Mouse (Mus musculus): ENCODE measurements around the gene Nlrc5.
"Not testable (repeated sequence)": the region's sequence is repeated elsewhere in the genome, so short reads cannot be mapped to it uniquely, and the experiment has no call there.

The Nlrc5 gene

GRCm38 (mm10) chr8:94433981-94434466, at the start of gene Nlrc5:
Gene Nlrc5 (plus strand): TSS chr8:94434356.
- peak; percentile 25 for DNase-seq (ENCODE audit: low read depth, low spot score)

GRCm38 (mm10) chr8:94385506-94386213, 48.5 kb upstream of the Nlrc5 start:
- DNase-seq (ENCODE audit: low read depth, low spot score), result no peak

GRCm38 (mm10) chr8:94386214-94387026, 47.7 kb upstream of the Nlrc5 start, which contains the start of gene Herpud1:
Gene Herpud1 (plus strand): TSS chr8:94386438.
- peak; percentile 92 for DNase-seq (ENCODE audit: low read depth, low spot score)

- peak; percentile 79 for DNase-seq (ENCODE audit: low read depth, low spot score)
These were observed 47.0 kb upstream of the Nlrc5 start for GRCm38 (mm10) chr8:94387027-94387684.

GRCm38 (mm10) chr8:94387785-94388184, 46.4 kb upstream of the Nlrc5 start:
- peak; percentile 14 for DNase-seq (ENCODE audit: low read depth, low spot score)

- no peak for DNase-seq (ENCODE audit: low read depth, low spot score)
These were observed 44.6 kb upstream of the Nlrc5 start for GRCm38 (mm10) chr8:94389531-94389930.

- DNase-seq (ENCODE audit: low read depth, low spot score), result no peak
These were observed 43.7 kb upstream of the Nlrc5 start for GRCm38 (mm10) chr8:94390429-94390828.

GRCm38 (mm10) chr8:94390910-94391309, 43.2 kb upstream of the Nlrc5 start:
- no peak for DNase-seq (ENCODE audit: low read depth, low spot score)

GRCm38 (mm10) chr8:94392147-94392546, 42.0 kb upstream of the Nlrc5 start:
- DNase-seq (ENCODE audit: low read depth, low spot score), result peak; percentile 24

- no peak for DNase-seq (ENCODE audit: low read depth, low spot score)
These were observed 41.5 kb upstream of the Nlrc5 start for GRCm38 (mm10) chr8:94392648-94393047.

GRCm38 (mm10) chr8:94395851-94396540, 38.2 kb upstream of the Nlrc5 start:
- no peak for DNase-seq (ENCODE audit: low read depth, low spot score)

- no peak for DNase-seq (ENCODE audit: low read depth, low spot score)
These were observed 37.0 kb upstream of the Nlrc5 start for GRCm38 (mm10) chr8:94396964-94397657.

- no peak for DNase-seq (ENCODE audit: low read depth, low spot score)
These were observed 35.6 kb upstream of the Nlrc5 start for GRCm38 (mm10) chr8:94398587-94398986.

GRCm38 (mm10) chr8:94399361-94399953, 34.7 kb upstream of the Nlrc5 start:
- DNase-seq (ENCODE audit: low read depth, low spot score), result no peak

GRCm38 (mm10) chr8:94399957-94400356, 34.2 kb upstream of the Nlrc5 start:
- not testable (repeated sequence) for DNase-seq (ENCODE audit: low read depth, low spot score)

GRCm38 (mm10) chr8:94408443-94409080, 25.6 kb upstream of the Nlrc5 start:
- DNase-seq (ENCODE audit: low read depth, low spot score), result no peak

- no peak for DNase-seq (ENCODE audit: low read depth, low spot score)
These were observed 24.6 kb upstream of the Nlrc5 start for GRCm38 (mm10) chr8:94409523-94409922.

- DNase-seq (ENCODE audit: low read depth, low spot score), result no peak
These were observed 21.6 kb upstream of the Nlrc5 start for GRCm38 (mm10) chr8:94412518-94412917.

- no peak for DNase-seq (ENCODE audit: low read depth, low spot score)
These were observed 20.6 kb upstream of the Nlrc5 start for GRCm38 (mm10) chr8:94413509-94413908.

GRCm38 (mm10) chr8:94415218-94415617, 18.9 kb upstream of the Nlrc5 start:
- no peak for DNase-seq (ENCODE audit: low read depth, low spot score)
